Mouse (Mus musculus) megakaryocyte, embryonic 14.5 days (primary cell): ENCODE data around the gene Cep128.

Experiments used
- FLI1 ChIP-seq: IDR thresholded peaks from 2 replicates; pipeline ENCODE4 v1.6.1; 2012; ENCODE audit warnings: low read length, inconsistent platforms, mixed read lengths
- GATA1 ChIP-seq: IDR thresholded peaks from 3 replicates; pipeline ENCODE4 v1.6.1; 2012; ENCODE audit warnings: mixed read lengths, low read length, inconsistent platforms, borderline replicate concordance

- TF ChIP-seq GATA1 (no peak), FLI1 (no peak)
Measured at GRCm38 (mm10) chr12:91266014-91266413, 118.2 kb downstream of the Cep128 start.
